Mouse (Mus musculus) intestine, embryonic 16.5 days (tissue): ENCODE results near the gene Ugt2b5. TPM values are rescaled to one million over a fixed set of nuclear protein-coding genes. Genes with fewer than 3 reads are reported as not detected.
"Not testable (repeated sequence)": the region's sequence is repeated elsewhere in the genome, so short reads cannot be mapped to it uniquely, and the experiment has no call there.

ENCODE experiments used
- ATAC-seq: fragments of 200-750 bp; cut with Nextera tagmentation; 2 replicates; pipeline ENCODE4 v1.8.0; 2017; ENCODE audit warnings: moderate TSS enrichment, moderate library complexity
- H3K27ac ChIP-seq: fragments of 300-500 bp; sonication (generic); 2 replicates; pipeline ENCODE4 v1.5.1; 2014; ENCODE audit warnings: mild to moderate bottlenecking, low read length
- H3K27me3 ChIP-seq: fragments of 300-500 bp; sonication (generic); replicated peaks from 2 replicates; pipeline ENCODE4 v1.6.1; 2014; ENCODE audit warnings: low read length, control low read depth, mixed read lengths; ENCODE audit not compliant: control insufficient read depth, insufficient read depth
- H3K36me3 ChIP-seq: fragments of 300-500 bp; sonication (generic); 2 replicates; pipeline ENCODE4 v1.6.1; 2014; ENCODE audit warnings: low read length, control low read depth; ENCODE audit not compliant: control insufficient read depth, insufficient read depth
- H3K4me1 ChIP-seq: fragments of 300-500 bp; sonication (generic); 2 replicates; pipeline ENCODE4 v1.6.1; 2014; ENCODE audit warnings: low read length, control low read depth, mixed read lengths; ENCODE audit not compliant: control insufficient read depth, insufficient read depth
- H3K4me2 ChIP-seq: fragments of 300-500 bp; sonication (generic); 2 replicates; pipeline ENCODE4 v1.6.1; 2014; ENCODE audit warnings: low read depth, low read length, control low read depth
- H3K4me3 ChIP-seq: fragments of 300-500 bp; sonication (generic); 2 replicates; pipeline ENCODE4 v1.5.1; 2014; ENCODE audit warnings: mild to moderate bottlenecking, low read length
- H3K9ac ChIP-seq: fragments of 300-500 bp; sonication (generic); 2 replicates; pipeline ENCODE4 v1.6.1; 2014; ENCODE audit warnings: low read depth, low read length
- H3K9me3 ChIP-seq: fragments of 300-500 bp; sonication (generic); 2 replicates; pipeline ENCODE4 v1.6.1; 2016; ENCODE audit warnings: low read length, control low read depth; ENCODE audit not compliant: control insufficient read depth
- WGBS: fragments of 180-500 bp; shearing (Covaris S2); extraction: QIAGEN DNeasy Blood & Tissue Kit; methylation state at CpG from one replicate; pipeline ENCODE4 v1.1.7; 2014; 5-methylcytosine and 5-hydroxymethylcytosine counted together
- polyA plus RNA-seq: library from polyadenylated mRNA; unstranded; fragments of >200 nt; fragmentation: Nextera tagmentation; extraction: Ambion mirVana; gene quantifications from 2 replicates; pipeline ENCODE4 v1.2.1, GENCODE M21; 2015

The Ugt2b5 gene
- polyA plus RNA-seq, result 106 and 138 TPM in 2 replicates

- not testable (repeated sequence) for H3K4me2 ChIP-seq
Observed at GRCm38 (mm10) chr5:87140196-87140595, at the start of gene Ugt2b5. Gene Ugt2b5 (minus strand): TSS chr5:87140318.

GRCm38 (mm10) chr5:87175780-87176179 is 35.7 kb upstream of the Ugt2b5 start:
- not testable (repeated sequence) for H3K4me1 ChIP-seq, H3K36me3 ChIP-seq, H3K9me3 ChIP-seq, H3K4me3 ChIP-seq, ATAC-seq, H3K4me2 ChIP-seq, H3K9ac ChIP-seq, H3K27me3 ChIP-seq, H3K27ac ChIP-seq
- 57% methylated on average over 2 of the region's 2 CpGs for WGBS

More at GRCm38 (mm10) chr5:87140196-87140595, at the start of gene Ugt2b5:
- H3K9me3 ChIP-seq, H3K4me3 ChIP-seq, H3K36me3 ChIP-seq, H3K27me3 ChIP-seq, H3K27ac ChIP-seq, H3K9ac ChIP-seq, H3K4me1 ChIP-seq: not testable (repeated sequence)
- 67% methylated on average over 1 of the region's 2 CpGs for WGBS
- ATAC-seq, result peak; percentile 66

DNA sequence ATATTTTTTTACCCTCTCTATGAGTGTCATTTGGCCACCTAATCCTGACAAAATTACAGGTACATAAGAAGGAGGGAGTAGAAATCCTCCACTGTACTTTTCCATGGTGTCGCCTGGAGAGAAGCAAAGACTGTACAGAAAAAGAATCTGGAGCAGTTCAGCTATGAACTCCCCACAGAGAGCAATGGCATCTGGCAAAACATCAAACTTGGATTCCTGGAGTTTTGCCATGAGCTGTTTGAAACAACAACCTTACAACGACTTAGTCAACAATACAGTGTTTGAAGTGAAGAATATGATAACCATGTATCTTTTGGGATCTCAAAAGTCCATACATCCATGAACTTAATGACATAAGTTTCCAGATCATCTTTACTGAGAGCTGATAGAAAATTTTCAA is 34.6 kb upstream of the Ugt2b5 start:
- Histone ChIP-seq H3K4me2 (no peak overlapping the region), H3K36me3 (no peaks in the 10 kb centered on the region), H3K27me3 (no peaks in the 10 kb centered on the region), H3K4me3 (no peak overlapping the region), H3K9ac (no peak overlapping the region), H3K4me1 (no peaks in the 10 kb centered on the region), H3K27ac (no peak overlapping the region), H3K9me3 (no peaks in the 10 kb centered on the region)
- no peak for ATAC-seq
- WGBS, result 71% methylated on average over 2 of the region's 2 CpGs

GRCm38 (mm10) chr5:87147741-87148454 is 7.8 kb upstream of the Ugt2b5 start:
- no peak for ATAC-seq
- H3K9ac ChIP-seq, result no peak overlapping the region
- H3K27ac ChIP-seq, result no peak overlapping the region
- no peak overlapping the region for H3K4me2 ChIP-seq
- no peaks in the 10 kb centered on the region for H3K4me1 ChIP-seq
- no peak overlapping the region for H3K4me3 ChIP-seq
- no peaks in the 10 kb centered on the region for H3K9me3 ChIP-seq
- no peaks in the 10 kb centered on the region for H3K36me3 ChIP-seq
- H3K27me3 ChIP-seq, result no peaks in the 10 kb centered on the region
- WGBS, result 72% methylated on average over 8 of the region's 8 CpGs

- H3K4me3 ChIP-seq, result no peak overlapping the region
- ATAC-seq, result peak; percentile 78
- WGBS, result 38% methylated on average over 3 of the region's 3 CpGs
Observed at GRCm38 (mm10) chr5:87142865-87143456, 2.8 kb upstream of the Ugt2b5 start.

GRCm38 (mm10) chr5:87103697-87104096 is 36.4 kb downstream of the Ugt2b5 start:
- peak; percentile 93 for ATAC-seq
- 61% methylated on average over 1 of the region's 1 CpGs for WGBS
- not testable (repeated sequence) for H3K36me3 ChIP-seq, H3K4me3 ChIP-seq, H3K9ac ChIP-seq, H3K27me3 ChIP-seq, H3K27ac ChIP-seq, H3K9me3 ChIP-seq, H3K4me1 ChIP-seq, H3K4me2 ChIP-seq

More at GRCm38 (mm10) chr5:87142865-87143456, 2.8 kb upstream of the Ugt2b5 start:
- no peaks in the 10 kb centered on the region for H3K9me3 ChIP-seq
- H3K4me2 ChIP-seq, result no peak overlapping the region
- H3K9ac ChIP-seq, result no peak overlapping the region
- no peaks in the 10 kb centered on the region for H3K27me3 ChIP-seq
- H3K36me3 ChIP-seq, result no peaks in the 10 kb centered on the region
- H3K4me1 ChIP-seq, result no peaks in the 10 kb centered on the region
- no peak overlapping the region for H3K27ac ChIP-seq

- 43% methylated on average over 1 of the region's 1 CpGs for WGBS
- no peak within 1 kb of the TSS for H3K4me2 ChIP-seq
- no peak within 1 kb of the TSS for H3K4me3 ChIP-seq
- H3K4me1 ChIP-seq, result peaks cover 4% of the 10 kb centered on the region
- peak; percentile 94 for ATAC-seq
- H3K27ac ChIP-seq, result peak within 1 kb of the TSS; percentile 76
- H3K27me3 ChIP-seq, result no peaks in the 10 kb centered on the region
- no peaks in the 10 kb centered on the region for H3K36me3 ChIP-seq
- no peaks in the 10 kb centered on the region for H3K9me3 ChIP-seq
- no peak within 1 kb of the TSS for H3K9ac ChIP-seq
Observed at GRCm38 (mm10) chr5:87092346-87093027, 47.6 kb downstream of the Ugt2b5 start, which contains the start of gene Ugt2b36. Gene Ugt2b36 (minus strand): TSS chr5:87092555.

GRCm38 (mm10) chr5:87091111-87091510 is 49.0 kb downstream of the Ugt2b5 start:
- Histone ChIP-seq H3K9ac (no peak overlapping the region), H3K4me1 (peaks cover 4% of the 10 kb centered on the region), H3K27ac (no peak overlapping the region), H3K4me3 (no peak overlapping the region), H3K4me2 (no peak overlapping the region), H3K9me3 (no peaks in the 10 kb centered on the region), H3K36me3 (no peaks in the 10 kb centered on the region), H3K27me3 (no peaks in the 10 kb centered on the region)
- no peak for ATAC-seq

DNA sequence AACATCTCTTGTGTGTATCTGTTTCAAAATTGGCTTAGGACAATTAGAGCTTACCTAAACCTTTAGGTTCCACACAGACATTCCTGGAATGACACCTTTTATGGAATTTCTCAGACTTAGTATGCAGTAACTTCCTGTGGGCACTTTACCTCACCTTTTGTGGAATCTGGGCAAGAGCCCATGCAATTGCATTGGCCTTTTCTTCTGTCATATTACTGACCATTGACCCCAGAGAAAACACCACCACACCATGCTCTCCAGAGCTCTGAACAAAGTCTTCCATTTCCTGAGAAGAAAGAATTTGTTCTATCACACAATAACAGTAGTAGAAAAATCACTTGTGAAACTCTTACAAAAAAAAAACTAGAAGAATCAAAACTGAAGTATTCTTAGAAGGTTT is 50.9 kb downstream of the Ugt2b5 start:
- H3K9ac ChIP-seq, result no peak overlapping the region
- no peaks in the 10 kb centered on the region for H3K36me3 ChIP-seq
- no peak overlapping the region for H3K27ac ChIP-seq
- no peak overlapping the region for H3K4me3 ChIP-seq
- no peaks in the 10 kb centered on the region for H3K27me3 ChIP-seq
- ATAC-seq, result no peak
- peaks cover 4% of the 10 kb centered on the region for H3K4me1 ChIP-seq
- H3K9me3 ChIP-seq, result no peaks in the 10 kb centered on the region
- H3K4me2 ChIP-seq, result no peak overlapping the region
